Mouse (Mus musculus): Measurements from ENCODE around the gene Gm17469.
"Not testable (repeated sequence)": the region's sequence is repeated elsewhere in the genome, so short reads cannot be mapped to it uniquely, and the experiment has no call there.

Gene Gm17469

GRCm38 (mm10) chrX:124629593-124629992 is at the start of gene Gm17469:
Gm17469 (plus strand) TSS chrX:124629893.
- not testable (repeated sequence) for DNase-seq (ENCODE audit: low read depth)

All from c-Kit-positive CD71-negative TER-119-negative erythroid progenitor cells, embryonic 14.5 days (primary cell).